Mouse (Mus musculus) kidney, adult 10 weeks (tissue): ENCODE measurements around the gene Grik5. TPM values are rescaled to one million over a fixed set of nuclear protein-coding genes. Genes with fewer than 3 reads are reported as not detected.

ENCODE experiments used
- polyA plus RNA-seq: library from polyadenylated mRNA; stranded (reverse); fragments of 350-450 nt; fragmentation: Illumina TruSeq; extraction: RNeasy Lipid Tissue Mini Kit (QIAGEN cat#74804); gene quantifications from one replicate; pipeline ENCODE4 v1.2.3, GENCODE M21; 2014; ENCODE audit warnings: low read depth, low replicate concordance

The Grik5 gene
- not detected for polyA plus RNA-seq

GRCm38 (mm10) chr7:25071979-25072715, at the start of gene Grik5, which contains the start of gene Zfp574:
Gene Grik5 (minus strand): TSS chr7:25072346.
Gene Zfp574 (plus strand): TSS chr7:25072567.

GRCm38 (mm10) chr7:25005421-25006065, 66.6 kb downstream of the Grik5 start, which contains the start of gene Atp1a3:
Gene Atp1a3 (minus strand): TSS chr7:25005958.

GRCm38 (mm10) chr7:24971972-24972893, 99.9 kb downstream of the Grik5 start, which contains the start of gene Rabac1:
Gene Rabac1 (minus strand): TSS chr7:24972754.

Other genes starting within 250 kb of the Grik5 start
- gene Gm9844, start 210.1 kb downstream of the Grik5 start, polyA plus RNA-seq, result not detected
- gene Lypd4, start 202.4 kb downstream of the Grik5 start, polyA plus RNA-seq, result not detected
- gene Dmrtc2, start 202.3 kb downstream of the Grik5 start, polyA plus RNA-seq, result not detected
- 7.1 TPM for gene Rps19, start 188.0 kb downstream of the Grik5 start, polyA plus RNA-seq
- not detected for gene Cd79a, start 175.0 kb downstream of the Grik5 start, polyA plus RNA-seq
- gene Arhgef1, start 169.4 kb downstream of the Grik5 start, polyA plus RNA-seq, result 0.53 TPM
- gene Gm4881, start 127.9 kb downstream of the Grik5 start, polyA plus RNA-seq, result not detected
- not detected for gene Rabac1, start 99.6 kb downstream of the Grik5 start, polyA plus RNA-seq
- not detected for gene Atp1a3, start 66.4 kb downstream of the Grik5 start, polyA plus RNA-seq
- 0.61 TPM for gene Zfp574, start 221 bp upstream of the Grik5 start, polyA plus RNA-seq
- 0.20 TPM for gene Pou2f2, start 107.4 kb upstream of the Grik5 start, polyA plus RNA-seq
- gene Dedd2, start 148.3 kb upstream of the Grik5 start, polyA plus RNA-seq, result 0.69 TPM
- 0.69 TPM for gene Zfp526, start 149.1 kb upstream of the Grik5 start, polyA plus RNA-seq
- gene Gsk3a, start 165.5 kb upstream of the Grik5 start, polyA plus RNA-seq, result 7.7 TPM
- gene Erf, start 178.4 kb upstream of the Grik5 start, polyA plus RNA-seq, result 1.3 TPM
- 4.7 TPM for gene Cic, start 195.4 kb upstream of the Grik5 start, polyA plus RNA-seq
- gene Pafah1b3, start 225.6 kb upstream of the Grik5 start, polyA plus RNA-seq, result 0.81 TPM
- gene Prr19, start 229.1 kb upstream of the Grik5 start, polyA plus RNA-seq, result not detected
- gene Tmem145, start 233.8 kb upstream of the Grik5 start, polyA plus RNA-seq, result not detected
- gene Megf8, start 244.8 kb upstream of the Grik5 start, polyA plus RNA-seq, result 1.0 TPM